Mouse (Mus musculus): ENCODE measurements at regions not wholly inside any gene's neighbourhood (a gene's known extent, or its start where the extent isn't known, plus 50 kb on each side); places are given as distances from the start of the nearest gene placed in this dataset.

- H3K9ac ChIP-seq = no peak overlapping the region
- H3K27me3 ChIP-seq = no peaks in the 10 kb centered on the region
- H3K27ac ChIP-seq = no peak overlapping the region
- ATAC-seq (replicated peaks; ENCODE audit: low FRiP score) = no peak
- H3K9me3 ChIP-seq (replicated peaks) = no peaks in the 10 kb centered on the region
- no peaks in the 10 kb centered on the region for H3K36me3 ChIP-seq
- no peak overlapping the region for H3K4me2 ChIP-seq
- no peak overlapping the region for H3K4me3 ChIP-seq (replicated peaks)
- WGBS = 59% methylated on average over 4 of the region's 4 CpGs
- no peaks in the 10 kb centered on the region for H3K4me1 ChIP-seq
Observed at GRCm38 (mm10) chr3:151997534-151998107, 160.2 kb upstream of the Ptgfr start.

GRCm38 (mm10) chr3:151997111-151997510, 159.7 kb upstream of the Ptgfr start:
- H3K36me3 ChIP-seq = no peaks in the 10 kb centered on the region
- H3K9me3 ChIP-seq (replicated peaks) = no peaks in the 10 kb centered on the region
- 74% methylated on average over 4 of the region's 4 CpGs for WGBS
- no peak overlapping the region for H3K27ac ChIP-seq
- H3K4me1 ChIP-seq = no peaks in the 10 kb centered on the region
- H3K4me2 ChIP-seq = no peak overlapping the region
- no peak overlapping the region for H3K4me3 ChIP-seq (replicated peaks)
- no peak for ATAC-seq (replicated peaks; ENCODE audit: low FRiP score)
- no peak overlapping the region for H3K9ac ChIP-seq
- H3K27me3 ChIP-seq = no peaks in the 10 kb centered on the region

GRCm38 (mm10) chr3:151988221-151988620, 150.8 kb upstream of the Ptgfr start:
- Histone ChIP-seq H3K4me3 (replicated peaks) (no peak overlapping the region), H3K27me3 (no peaks in the 10 kb centered on the region), H3K4me1 (no peaks in the 10 kb centered on the region), H3K9me3 (replicated peaks) (no peaks in the 10 kb centered on the region), H3K36me3 (no peaks in the 10 kb centered on the region), H3K27ac (no peak overlapping the region), H3K4me2 (no peak overlapping the region), H3K9ac (no peak overlapping the region)
- WGBS = 81% methylated on average over 1 of the region's 1 CpGs
- ATAC-seq (replicated peaks; ENCODE audit: low FRiP score) = no peak

- no peak for ATAC-seq (replicated peaks; ENCODE audit: low FRiP score)
Observed at GRCm38 (mm10) chr3:151978136-151978535, 140.7 kb upstream of the Ptgfr start.

GRCm38 (mm10) chr3:151977651-151978050, 140.2 kb upstream of the Ptgfr start:
- Histone ChIP-seq H3K4me1 (no peaks in the 10 kb centered on the region), H3K9ac (no peak overlapping the region), H3K9me3 (replicated peaks) (no peaks in the 10 kb centered on the region), H3K27ac (no peak overlapping the region), H3K36me3 (no peaks in the 10 kb centered on the region), H3K4me2 (no peak overlapping the region), H3K27me3 (no peaks in the 10 kb centered on the region), H3K4me3 (replicated peaks) (no peak overlapping the region)
- 85% methylated on average over 4 of the region's 4 CpGs for WGBS
- ATAC-seq (replicated peaks; ENCODE audit: low FRiP score) = no peak

More at GRCm38 (mm10) chr3:151978136-151978535, 140.7 kb upstream of the Ptgfr start:
- WGBS = 61% methylated on average over 1 of the region's 1 CpGs
- Histone ChIP-seq H3K4me2 (no peak overlapping the region), H3K4me1 (no peaks in the 10 kb centered on the region), H3K27me3 (no peaks in the 10 kb centered on the region), H3K27ac (no peak overlapping the region), H3K9ac (no peak overlapping the region), H3K4me3 (replicated peaks) (no peak overlapping the region), H3K9me3 (replicated peaks) (no peaks in the 10 kb centered on the region), H3K36me3 (no peaks in the 10 kb centered on the region)

GRCm38 (mm10) chr3:151949865-151950264, 112.4 kb upstream of the Ptgfr start:
- no peak overlapping the region for H3K4me2 ChIP-seq
- ATAC-seq (replicated peaks; ENCODE audit: low FRiP score) = no peak
- 90% methylated on average over 3 of the region's 3 CpGs for WGBS
- H3K9ac ChIP-seq = no peak overlapping the region
- no peaks in the 10 kb centered on the region for H3K36me3 ChIP-seq
- H3K9me3 ChIP-seq (replicated peaks) = no peaks in the 10 kb centered on the region
- H3K4me3 ChIP-seq (replicated peaks) = no peak overlapping the region
- H3K27me3 ChIP-seq = no peaks in the 10 kb centered on the region
- H3K27ac ChIP-seq = no peak overlapping the region
- H3K4me1 ChIP-seq = no peaks in the 10 kb centered on the region

GRCm38 (mm10) chr3:151948015-151948645, 110.7 kb upstream of the Ptgfr start:
- 90% methylated on average over 5 of the region's 5 CpGs for WGBS
- ATAC-seq (replicated peaks; ENCODE audit: low FRiP score) = no peak

GRCm38 (mm10) chr3:151945916-151946315, 108.5 kb upstream of the Ptgfr start:
- no peak overlapping the region for H3K9ac ChIP-seq
- no peak overlapping the region for H3K4me3 ChIP-seq (replicated peaks)
- no peaks in the 10 kb centered on the region for H3K27me3 ChIP-seq
- no peak overlapping the region for H3K27ac ChIP-seq
- H3K9me3 ChIP-seq (replicated peaks) = no peaks in the 10 kb centered on the region
- H3K36me3 ChIP-seq = no peaks in the 10 kb centered on the region
- no peak overlapping the region for H3K4me2 ChIP-seq
- ATAC-seq (replicated peaks; ENCODE audit: low FRiP score) = no peak
- no peaks in the 10 kb centered on the region for H3K4me1 ChIP-seq
- 56% methylated on average over 3 of the region's 3 CpGs for WGBS

More at GRCm38 (mm10) chr3:151948015-151948645, 110.7 kb upstream of the Ptgfr start:
- Histone ChIP-seq H3K4me2 (no peak overlapping the region), H3K27ac (no peak overlapping the region), H3K4me1 (no peaks in the 10 kb centered on the region), H3K27me3 (no peaks in the 10 kb centered on the region), H3K9ac (no peak overlapping the region), H3K36me3 (no peaks in the 10 kb centered on the region), H3K9me3 (replicated peaks) (no peaks in the 10 kb centered on the region), H3K4me3 (replicated peaks) (no peak overlapping the region)

- H3K4me2 ChIP-seq = no peak overlapping the region
- 59% methylated on average over 3 of the region's 3 CpGs for WGBS
- H3K4me3 ChIP-seq (replicated peaks) = no peak overlapping the region
- H3K36me3 ChIP-seq = no peaks in the 10 kb centered on the region
- H3K27ac ChIP-seq = no peak overlapping the region
- H3K9me3 ChIP-seq (replicated peaks) = no peaks in the 10 kb centered on the region
- no peaks in the 10 kb centered on the region for H3K4me1 ChIP-seq
- no peak for ATAC-seq (replicated peaks; ENCODE audit: low FRiP score)
- H3K27me3 ChIP-seq = no peaks in the 10 kb centered on the region
- H3K9ac ChIP-seq = no peak overlapping the region
Observed at GRCm38 (mm10) chr3:151943542-151943941, 106.1 kb upstream of the Ptgfr start.

GRCm38 (mm10) chr3:151938472-151939029, 101.1 kb upstream of the Ptgfr start:
- Histone ChIP-seq H3K4me1 (no peaks in the 10 kb centered on the region), H3K9me3 (replicated peaks) (no peaks in the 10 kb centered on the region), H3K9ac (no peak overlapping the region), H3K27ac (no peak overlapping the region), H3K4me2 (no peak overlapping the region), H3K36me3 (no peaks in the 10 kb centered on the region), H3K27me3 (no peaks in the 10 kb centered on the region), H3K4me3 (replicated peaks) (no peak overlapping the region)
- ATAC-seq (replicated peaks; ENCODE audit: low FRiP score) = no peak
- 81% methylated on average over 2 of the region's 2 CpGs for WGBS

GRCm38 (mm10) chr3:151931656-151932055, 94.2 kb upstream of the Ptgfr start:
- no peaks in the 10 kb centered on the region for H3K27me3 ChIP-seq
- H3K36me3 ChIP-seq = no peaks in the 10 kb centered on the region
- H3K9ac ChIP-seq = no peak overlapping the region
- no peak overlapping the region for H3K27ac ChIP-seq
- no peak for ATAC-seq (replicated peaks; ENCODE audit: low FRiP score)
- no peaks in the 10 kb centered on the region for H3K4me1 ChIP-seq
- H3K9me3 ChIP-seq (replicated peaks) = no peaks in the 10 kb centered on the region
- no peak overlapping the region for H3K4me3 ChIP-seq (replicated peaks)
- H3K4me2 ChIP-seq = no peak overlapping the region

GRCm38 (mm10) chr3:151931096-151931495, 93.7 kb upstream of the Ptgfr start:
- Histone ChIP-seq H3K4me3 (replicated peaks) (no peak overlapping the region), H3K9me3 (replicated peaks) (no peaks in the 10 kb centered on the region), H3K27me3 (no peaks in the 10 kb centered on the region), H3K36me3 (no peaks in the 10 kb centered on the region), H3K9ac (no peak overlapping the region), H3K4me2 (no peak overlapping the region), H3K27ac (no peak overlapping the region), H3K4me1 (no peaks in the 10 kb centered on the region)
- WGBS = 80% methylated on average over 3 of the region's 3 CpGs
- ATAC-seq (replicated peaks; ENCODE audit: low FRiP score) = no peak

Measured in kidney, embryonic 15.5 days (tissue).